Mouse (Mus musculus) cerebellum, adult 9-11 months (tissue): ENCODE results near the gene Osbpl3.

Experiments used
- DNase-seq: peaks from one replicate; pipeline ENCODE4 v3.0.0; 2022

Gene Osbpl3

DNA sequence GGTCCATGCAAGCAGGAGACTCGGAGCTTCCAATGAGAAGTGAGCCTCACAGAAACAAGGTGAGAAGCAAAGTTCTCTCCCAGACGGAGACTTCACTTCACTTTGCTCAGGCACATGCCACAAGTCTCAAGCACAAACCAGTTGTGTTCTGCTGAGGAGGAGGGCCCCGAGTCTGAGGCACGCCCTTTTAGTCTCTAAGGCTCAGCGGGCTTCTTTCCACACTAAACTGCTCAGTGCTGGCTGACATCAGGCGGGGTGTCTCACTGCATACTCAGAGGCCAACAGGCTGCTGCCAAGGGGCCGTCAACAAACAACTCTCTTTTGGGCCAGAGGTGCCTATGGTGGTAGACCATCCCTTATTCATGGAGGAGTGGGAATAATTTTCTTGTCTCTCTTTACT lies 127.1 kb downstream of the Osbpl3 start:
- no peak for DNase-seq

DNA sequence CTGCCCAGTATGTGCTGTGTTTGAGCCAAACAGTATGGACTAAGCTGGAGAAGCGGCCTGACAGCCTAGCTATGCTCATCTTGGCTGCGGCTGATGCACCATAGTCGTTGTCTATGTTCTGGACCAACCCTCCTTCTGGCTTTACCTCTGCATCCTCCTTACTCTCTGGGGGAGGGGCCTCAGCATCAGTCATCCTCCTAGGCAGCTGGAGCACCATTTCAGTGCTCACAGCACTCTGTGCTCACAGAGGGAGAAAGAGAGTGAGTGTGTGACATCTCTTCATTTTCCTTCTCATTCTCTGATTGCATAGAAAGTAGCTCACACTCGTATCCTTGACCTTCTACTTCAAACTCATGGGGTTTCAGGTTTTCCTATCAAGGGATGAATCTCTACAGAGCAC lies 129.8 kb downstream of the Osbpl3 start:
- no peak for DNase-seq

DNA sequence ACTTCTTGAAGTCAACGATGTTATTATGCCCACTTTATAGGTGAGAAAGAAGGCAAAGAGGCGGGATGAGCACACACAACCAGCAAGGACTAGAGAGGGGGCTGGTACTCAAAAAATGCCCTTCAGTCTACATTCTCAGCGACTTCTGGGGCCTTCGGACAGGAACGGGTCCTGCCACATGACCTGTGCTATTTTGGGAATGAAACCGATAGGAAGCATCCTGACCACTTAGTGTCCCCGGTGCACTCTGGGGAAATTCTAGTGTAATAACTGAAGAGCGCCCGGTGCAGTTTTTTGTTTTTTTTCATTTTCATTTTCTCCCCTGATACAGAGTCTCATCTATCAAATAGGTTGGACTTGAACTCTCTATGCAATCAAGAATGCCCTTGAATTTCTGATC lies 130.5 kb downstream of the Osbpl3 start:
- no peak for DNase-seq

DNA sequence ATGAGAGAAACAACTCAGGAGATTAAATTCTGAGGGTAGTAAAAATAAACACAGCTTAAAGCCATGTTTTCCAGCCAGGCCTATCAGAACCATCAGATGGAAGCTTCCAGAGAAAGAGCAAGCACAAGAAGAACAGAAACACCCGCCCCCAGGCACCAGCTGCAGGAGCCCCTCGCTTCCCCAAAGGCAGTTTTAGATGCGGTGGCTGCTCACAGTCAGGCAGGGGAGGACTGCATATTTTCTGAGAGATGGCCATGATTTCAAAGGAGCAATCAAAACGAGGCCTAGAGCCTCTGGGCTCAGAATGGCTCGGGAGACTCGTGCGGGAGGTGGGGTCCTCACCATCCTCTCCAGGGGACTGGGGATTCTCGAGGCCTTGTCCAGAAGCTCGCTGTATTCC lies 133.4 kb downstream of the Osbpl3 start:
- no peak for DNase-seq

DNA sequence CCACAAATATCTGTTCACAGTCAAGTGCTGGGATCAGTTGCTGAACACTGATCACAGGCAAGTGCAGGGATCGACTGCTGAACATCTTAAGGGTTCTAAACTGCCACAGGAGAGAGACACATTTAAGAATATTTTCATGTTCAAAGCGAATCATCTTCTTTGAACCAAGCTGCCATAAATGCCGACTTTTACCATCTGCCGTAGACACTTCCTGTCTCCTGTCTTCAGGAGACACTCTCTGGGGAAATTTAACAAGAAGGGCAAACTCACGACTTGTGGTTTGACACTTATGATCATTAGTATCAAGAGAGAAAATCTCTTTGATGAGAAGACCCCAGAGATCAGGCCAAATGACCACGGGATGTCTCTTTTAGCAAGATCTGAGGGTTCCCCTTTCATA lies 134.3 kb downstream of the Osbpl3 start:
- DNase-seq: no peak

DNA sequence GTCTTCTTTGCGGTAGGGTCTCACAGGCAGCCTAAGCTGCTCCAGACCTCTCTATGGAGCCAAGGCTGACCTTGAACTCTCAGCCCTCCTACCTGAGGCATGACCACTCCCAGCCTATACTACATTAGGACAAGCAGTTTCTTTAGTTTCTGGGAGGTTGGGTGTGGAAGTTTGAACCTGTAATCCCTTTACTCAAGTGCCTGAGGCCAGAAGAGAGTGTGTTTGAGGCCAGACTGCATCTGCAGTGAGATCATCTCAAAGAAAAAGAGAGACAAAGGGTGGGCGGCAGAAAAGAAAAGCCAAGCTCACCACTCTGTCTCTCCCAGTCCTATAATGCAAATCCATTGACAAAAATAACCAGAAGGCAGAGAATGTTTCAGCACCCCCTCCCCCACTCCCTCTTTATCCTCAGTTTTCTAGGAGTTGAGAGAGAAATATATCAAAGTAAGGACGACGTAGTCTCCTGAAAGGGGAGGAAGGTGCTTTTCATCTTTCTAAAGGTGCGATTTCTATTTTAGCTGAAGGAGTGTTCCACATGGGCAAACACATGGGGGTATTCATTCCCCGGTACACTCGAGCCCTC lies 137.3 kb downstream of the Osbpl3 start:
- no peak for DNase-seq

DNA sequence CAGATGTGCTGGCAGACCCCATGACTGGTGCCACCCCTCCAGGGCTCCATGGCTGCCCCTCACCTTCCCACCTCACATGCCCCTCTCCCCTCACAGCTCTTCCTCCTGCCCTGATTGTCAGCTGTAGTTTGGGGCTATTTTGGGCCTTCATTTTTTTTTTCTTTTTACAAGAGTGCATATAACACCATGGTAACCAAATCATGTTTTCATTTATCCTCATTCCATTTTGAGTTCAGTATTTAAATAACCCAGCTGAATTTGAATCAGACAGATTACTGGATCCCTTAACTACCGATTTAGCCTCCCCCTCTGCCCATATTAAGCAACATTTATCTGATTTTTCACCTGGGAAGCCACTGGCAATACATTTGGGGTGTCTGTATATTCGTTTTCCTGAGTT lies 137.9 kb downstream of the Osbpl3 start:
- DNase-seq: no peak

DNA sequence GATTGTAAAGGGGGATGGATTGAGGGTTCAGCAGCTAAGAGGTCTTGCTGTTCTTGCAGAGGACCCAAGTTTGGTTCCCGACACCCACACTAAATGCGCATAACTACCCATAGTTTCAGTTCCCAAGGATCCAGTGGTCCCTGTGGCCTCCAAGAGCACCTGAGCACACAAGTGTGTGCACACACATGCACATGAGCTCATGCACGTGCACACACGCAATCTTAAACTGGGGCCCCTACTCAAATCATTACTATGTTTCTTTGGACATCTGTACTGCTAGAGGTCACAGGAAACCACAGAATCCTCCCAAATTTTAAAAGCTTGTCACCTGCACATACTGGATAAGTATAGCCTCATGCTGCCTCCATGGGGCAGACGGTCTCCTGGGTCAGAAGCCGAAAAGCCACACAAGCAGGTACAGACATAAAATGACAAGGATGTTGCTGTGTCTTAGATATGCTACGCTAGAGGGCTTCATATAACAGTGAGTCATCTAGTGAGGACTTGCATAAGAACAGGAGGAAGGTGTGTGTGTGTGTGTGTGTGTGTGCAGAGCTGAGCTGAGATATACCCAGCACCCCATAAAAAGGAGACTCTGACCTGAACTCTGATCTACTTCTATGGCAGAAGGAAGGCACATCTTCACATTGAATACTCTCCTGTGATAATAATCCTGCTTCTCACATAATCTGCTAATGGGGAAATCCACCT lies 139.1 kb downstream of the Osbpl3 start:
- DNase-seq: no peak

DNA sequence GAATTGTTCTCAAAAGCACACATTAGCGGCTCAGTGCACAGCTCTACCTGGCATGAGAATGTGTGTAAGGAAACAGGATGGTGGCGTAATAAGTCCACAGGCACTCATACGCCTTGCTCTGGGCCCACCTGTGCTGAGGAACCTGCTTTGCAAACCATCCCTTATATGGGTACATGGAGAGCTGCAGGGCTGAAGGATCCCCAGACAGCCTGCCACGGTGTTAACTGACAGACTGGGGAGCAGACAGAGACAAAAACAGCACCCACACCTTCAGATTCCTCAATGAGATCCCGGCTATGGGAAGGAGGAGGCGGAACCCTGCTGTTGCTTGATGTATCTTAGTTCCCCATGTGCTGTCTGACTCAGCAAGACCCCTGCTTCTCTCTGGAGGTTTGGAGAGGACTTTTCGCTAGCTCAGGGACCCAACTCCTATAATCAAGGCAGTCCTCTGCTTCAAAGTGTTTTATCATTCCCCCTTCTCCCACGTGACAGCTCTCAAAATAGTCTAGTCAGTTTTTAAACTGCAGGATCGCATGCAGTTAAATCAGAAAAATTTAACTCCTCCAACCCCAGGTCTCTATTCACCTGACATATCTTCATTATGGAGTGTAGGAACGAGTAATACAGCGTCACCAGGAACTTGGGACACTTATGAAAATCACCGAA lies 141.5 kb downstream of the Osbpl3 start:
- DNase-seq: no peak

DNA sequence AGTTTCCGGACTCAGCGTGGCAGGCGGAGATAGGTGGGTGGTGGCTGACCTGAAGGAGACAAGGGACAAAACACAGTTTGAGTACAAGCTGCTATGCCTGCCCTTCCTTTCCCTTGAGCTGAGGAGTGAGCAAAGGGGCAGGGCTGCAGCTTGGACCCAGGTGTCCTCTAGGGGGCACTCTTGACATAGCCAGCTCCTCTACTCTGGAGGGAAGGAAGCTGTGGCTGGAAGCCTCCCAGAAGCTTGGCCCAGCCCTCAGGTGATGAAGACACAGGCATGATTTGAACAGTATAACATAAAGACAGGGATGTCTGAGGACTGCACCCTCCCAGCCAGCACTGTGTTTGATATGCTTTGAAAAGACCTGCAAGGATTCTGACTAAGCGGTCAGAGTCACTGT lies 143.4 kb downstream of the Osbpl3 start:
- peak; percentile 83 for DNase-seq

DNA sequence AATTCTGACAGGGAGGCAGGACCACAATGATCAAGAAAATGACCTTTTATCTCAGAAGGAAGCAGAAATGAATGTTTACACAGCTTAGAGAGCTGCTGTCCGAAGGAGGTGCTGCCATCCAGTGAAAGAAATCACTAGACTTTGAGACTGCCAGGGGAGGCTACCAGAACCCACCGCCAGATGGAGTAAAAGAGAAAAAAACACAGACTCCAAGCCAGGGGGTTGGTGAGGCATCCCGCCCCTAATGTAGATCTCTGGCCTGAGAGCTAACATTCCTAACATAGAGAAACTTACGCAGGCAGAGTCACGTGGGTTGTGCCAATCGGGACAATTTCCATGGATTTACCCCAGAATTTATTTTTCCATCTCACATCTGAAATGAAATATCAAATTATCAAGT lies 147.0 kb downstream of the Osbpl3 start:
- no peak for DNase-seq

DNA sequence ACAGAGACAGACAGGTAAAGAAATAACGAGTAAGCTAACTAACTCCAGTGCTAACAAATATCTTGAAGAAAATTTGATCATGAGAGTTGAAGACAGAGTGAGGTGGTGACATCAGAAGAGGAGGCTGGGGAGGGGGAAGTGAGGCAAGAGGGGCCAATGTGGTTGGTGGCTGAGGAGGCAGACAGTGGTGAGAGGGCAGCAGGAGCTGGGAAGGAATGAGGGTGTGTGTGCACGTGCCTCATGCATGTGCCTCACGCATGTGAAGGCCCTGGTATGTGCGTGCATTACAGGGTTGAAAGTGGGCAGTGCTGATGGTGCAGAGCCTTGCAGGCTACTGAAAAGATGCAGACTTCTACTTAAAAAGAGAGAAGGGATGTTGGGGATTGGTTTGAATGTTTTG lies 149.4 kb downstream of the Osbpl3 start:
- DNase-seq: no peak

DNA sequence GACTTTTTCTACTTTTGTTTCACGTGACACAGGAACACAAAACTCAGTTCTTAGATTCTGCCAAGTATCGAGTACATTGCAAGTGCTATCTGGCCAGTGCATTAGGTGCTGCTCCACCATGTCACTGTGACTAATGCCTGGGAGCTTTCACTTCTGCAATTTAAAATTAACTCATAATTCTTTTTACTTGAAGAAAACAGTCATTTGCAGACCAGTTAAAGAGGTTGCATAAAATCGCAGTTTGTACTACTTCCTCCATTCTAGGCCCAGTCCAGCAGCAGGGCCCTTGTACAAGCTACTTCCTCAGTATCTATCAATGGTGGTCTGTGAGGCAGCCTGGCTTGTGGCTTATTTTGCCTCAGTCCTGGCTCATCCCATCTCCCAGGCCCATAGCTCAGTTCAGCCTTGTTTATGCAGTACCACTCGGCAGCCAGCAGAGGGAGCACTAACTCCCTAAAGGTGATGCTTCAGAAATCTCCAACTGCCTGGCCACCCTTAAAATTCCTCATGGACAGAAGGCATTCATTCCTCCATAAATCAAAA lies 151.0 kb downstream of the Osbpl3 start:
- peak; percentile 60 for DNase-seq

DNA sequence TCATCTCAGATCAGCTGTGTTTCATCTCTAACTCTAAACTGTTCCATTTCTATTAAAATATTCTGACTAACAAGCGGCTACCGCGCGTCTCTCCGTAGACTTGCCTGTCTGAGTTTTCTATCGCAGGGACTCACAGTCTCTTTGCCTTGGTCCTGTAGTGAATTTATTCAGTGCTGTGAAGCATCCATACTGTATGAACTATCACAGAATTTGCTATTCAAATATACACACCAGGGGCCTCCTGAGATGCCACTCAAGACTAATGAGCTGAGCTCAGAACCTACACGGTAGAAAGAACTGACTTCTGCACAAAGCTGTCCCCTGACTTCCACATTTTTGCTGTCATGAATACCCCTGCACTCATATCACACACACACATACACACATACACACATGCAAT lies 154.9 kb downstream of the Osbpl3 start:
- no peak for DNase-seq

DNA sequence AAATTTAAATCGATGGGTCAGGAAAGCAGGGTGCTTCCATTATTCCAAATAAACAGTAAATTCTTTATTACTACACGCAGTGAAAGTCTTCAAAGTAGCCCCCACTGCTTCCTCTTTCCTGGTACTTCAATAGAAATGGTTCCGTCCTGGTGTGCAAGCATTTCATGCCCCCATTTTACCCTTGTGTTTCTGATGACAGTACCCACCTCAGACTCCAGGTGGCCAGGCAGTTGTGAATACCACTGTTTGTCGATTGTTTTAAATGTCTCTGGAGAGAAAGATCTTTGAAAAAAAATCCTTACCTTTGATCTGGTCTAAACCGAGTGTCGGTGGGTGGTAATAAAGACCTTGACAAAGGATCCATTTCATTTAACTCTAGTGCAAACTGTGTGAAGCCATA lies 155.4 kb downstream of the Osbpl3 start:
- DNase-seq: no peak

DNA sequence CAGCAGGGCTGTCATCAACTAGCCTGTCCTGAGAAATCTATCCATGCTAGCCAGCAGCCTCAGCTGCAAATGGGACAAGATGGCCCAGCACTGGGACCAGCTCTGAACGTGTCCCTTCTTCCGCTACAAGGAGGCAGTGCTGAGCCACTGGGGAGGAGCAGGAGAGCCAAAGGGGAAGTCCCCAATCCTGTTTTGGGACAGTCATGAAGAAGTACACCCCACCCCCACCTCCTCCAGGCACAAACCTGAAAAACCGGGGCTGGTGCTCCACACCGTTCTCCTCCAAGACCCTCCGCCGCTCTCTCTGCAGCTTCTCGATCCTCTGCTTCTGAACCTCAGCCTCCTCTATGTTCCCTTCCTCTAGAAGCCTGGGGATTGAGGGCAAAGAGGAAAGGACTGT lies 156.9 kb downstream of the Osbpl3 start:
- DNase-seq: no peak

DNA sequence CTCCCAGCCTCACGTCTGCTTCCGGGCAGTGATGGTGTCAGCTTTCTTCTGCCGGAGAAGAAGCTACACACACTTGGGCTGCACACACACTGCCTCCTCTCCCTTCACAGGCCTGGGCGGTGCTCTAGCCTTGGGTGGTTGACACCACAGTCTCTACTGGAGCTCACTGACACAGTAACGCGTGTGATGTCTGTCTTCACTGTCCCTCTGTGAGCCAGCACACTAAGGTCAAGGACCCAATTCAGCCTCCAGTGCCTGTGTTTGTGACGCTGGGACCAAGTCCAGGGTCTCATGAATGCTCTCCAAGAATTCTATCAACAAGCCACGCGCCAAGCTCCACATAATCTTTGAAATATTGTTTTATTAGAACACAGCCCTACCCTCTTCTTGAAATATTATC lies 158.3 kb downstream of the Osbpl3 start:
- no peak for DNase-seq

DNA sequence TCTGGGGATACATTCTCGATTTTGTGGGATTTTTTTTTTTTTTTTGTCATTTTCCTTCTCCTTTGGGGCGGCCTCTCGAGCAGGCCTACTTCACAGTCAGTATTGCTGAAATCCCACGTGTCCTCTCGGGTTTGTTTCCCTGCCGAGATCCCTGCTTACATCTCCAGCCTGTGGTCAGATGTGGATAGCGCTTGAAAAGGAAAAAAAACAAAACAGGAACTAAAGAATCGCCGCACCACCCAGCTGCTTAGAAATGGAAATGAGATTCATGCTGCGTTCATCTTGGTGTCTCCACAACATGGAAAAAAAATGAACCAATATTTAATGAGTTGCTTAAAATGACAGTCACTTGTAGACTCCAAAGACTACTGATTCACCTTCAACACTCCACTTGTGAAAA lies 160.9 kb downstream of the Osbpl3 start:
- DNase-seq: no peak

DNA sequence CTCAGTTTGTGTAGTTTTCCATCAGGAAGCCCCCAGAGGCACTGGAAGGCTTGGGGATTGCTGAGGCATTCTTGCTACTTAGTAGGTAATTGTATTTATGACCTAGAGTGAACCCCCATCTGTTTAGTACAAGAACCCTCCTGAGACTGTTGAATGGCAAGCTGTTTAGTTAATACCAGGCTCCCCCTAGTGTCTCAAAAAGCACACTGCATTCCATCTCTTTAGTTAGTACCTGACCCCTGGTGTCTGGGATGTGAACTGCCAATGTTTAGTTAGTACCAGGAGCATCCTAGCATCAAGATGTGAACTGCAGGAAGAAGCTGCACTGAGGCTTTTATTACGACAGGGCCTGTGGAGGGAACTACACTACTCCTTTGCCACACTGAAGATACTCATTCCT lies 161.9 kb downstream of the Osbpl3 start:
- peak; percentile 81 for DNase-seq

DNA sequence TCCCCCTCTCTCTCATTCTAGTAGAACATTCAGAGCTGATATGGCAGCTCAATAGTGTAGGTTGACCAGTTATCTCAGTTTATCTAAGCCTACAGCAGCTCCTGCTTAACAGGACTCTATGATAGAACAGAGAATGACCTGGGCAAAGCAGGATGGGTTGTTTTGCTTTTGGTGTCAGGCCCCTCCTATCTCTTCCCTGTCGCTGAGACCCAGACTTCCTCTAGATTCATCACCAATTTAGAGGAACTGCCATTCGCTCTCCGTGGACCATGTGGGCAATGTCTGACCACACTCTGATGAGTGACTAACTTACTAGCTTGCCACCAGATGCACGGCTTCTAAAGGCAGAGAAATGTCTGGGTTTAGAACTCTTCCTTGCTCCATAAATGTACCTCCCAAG lies 164.4 kb downstream of the Osbpl3 start:
- DNase-seq: no peak

DNA sequence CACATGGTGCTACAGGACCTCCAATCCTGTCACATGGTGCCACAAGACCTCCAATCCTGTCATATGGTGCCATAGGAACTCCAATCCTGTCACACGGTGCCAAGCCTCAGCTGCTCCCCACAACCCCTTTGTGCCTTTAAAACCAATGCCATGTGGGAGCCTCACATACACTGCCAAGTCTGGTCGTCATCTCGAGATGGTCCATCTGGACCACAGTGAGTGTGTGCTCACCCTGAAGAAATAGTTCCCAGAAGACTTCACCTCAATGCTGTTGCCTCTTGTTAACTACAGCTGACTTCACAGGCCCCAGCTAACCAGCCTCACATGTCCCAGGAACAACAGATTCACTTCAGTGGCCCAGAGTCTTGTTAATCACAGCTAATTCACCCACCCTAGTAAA lies 169.1 kb downstream of the Osbpl3 start:
- no peak for DNase-seq

DNA sequence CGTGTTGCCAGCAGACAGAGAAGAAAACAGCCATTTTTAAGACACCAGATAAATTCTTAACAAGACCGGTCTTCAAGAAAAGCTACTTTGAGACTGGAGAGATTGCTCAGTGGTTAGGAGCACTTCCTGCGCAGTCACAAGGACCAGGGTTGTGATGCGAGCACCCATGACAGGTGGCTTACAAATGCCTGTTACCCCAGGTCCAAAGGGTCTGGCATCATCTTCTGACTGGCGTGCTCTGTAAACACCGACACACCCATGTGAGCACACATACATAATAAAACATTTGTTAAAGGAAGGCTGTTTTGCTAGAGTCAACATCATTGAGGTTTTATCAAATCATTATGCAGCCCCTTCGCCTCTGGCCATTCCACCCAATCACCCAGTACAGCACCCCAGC lies 176.4 kb downstream of the Osbpl3 start:
- DNase-seq: no peak

DNA sequence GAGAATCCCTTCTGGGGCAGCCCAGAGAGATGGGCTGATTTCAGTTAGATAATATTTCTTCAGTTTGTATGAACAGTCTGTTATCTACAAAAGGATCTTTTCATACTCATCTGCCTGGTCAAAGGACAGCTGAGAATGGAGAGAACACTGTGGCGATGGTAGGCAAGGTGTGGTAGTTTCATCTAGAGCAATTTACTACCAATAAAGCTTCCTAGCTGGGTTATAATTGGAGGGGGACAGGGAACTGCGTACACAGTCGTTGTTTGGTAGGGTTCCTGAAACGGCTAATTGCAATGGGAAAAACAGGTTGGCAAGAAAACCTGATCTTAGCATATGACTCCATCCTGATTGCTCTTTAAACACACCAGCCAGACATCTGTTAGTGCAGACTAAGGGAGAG lies 182.1 kb downstream of the Osbpl3 start:
- no peak for DNase-seq

DNA sequence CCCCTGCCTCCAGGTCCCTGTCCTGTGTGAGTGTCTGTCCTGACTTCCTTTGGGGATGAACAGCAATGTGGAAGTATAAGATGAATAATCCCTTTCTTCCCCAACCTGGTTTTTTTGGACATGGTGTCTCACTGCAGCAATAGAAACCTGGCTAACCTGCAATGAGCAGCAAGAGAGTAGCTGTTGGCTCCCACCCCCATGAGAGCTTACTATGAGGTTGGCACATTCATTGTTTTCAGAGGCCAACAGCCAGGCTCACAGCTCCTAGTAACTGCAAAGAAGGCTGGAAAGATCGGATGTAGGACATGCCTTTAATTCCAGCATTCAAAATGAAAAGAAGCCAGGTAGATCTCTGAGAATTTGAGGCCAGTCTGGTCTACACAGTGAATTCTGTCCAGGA lies 182.6 kb downstream of the Osbpl3 start:
- DNase-seq: no peak
